Mouse (Mus musculus) thymus, adult 18-20 months (tissue): ENCODE measurements around the gene Irf2bp1.
A peak's percentile ranks its signal among the peaks of the same experiment; 100 is the strongest.

Experiments used
- DNase-seq, 2 experiments: peaks; one replicate each; pipeline ENCODE4 v3.0.0; 2022; ENCODE audit warnings: mixed read lengths in 2 of 2

Gene Irf2bp1

DNA sequence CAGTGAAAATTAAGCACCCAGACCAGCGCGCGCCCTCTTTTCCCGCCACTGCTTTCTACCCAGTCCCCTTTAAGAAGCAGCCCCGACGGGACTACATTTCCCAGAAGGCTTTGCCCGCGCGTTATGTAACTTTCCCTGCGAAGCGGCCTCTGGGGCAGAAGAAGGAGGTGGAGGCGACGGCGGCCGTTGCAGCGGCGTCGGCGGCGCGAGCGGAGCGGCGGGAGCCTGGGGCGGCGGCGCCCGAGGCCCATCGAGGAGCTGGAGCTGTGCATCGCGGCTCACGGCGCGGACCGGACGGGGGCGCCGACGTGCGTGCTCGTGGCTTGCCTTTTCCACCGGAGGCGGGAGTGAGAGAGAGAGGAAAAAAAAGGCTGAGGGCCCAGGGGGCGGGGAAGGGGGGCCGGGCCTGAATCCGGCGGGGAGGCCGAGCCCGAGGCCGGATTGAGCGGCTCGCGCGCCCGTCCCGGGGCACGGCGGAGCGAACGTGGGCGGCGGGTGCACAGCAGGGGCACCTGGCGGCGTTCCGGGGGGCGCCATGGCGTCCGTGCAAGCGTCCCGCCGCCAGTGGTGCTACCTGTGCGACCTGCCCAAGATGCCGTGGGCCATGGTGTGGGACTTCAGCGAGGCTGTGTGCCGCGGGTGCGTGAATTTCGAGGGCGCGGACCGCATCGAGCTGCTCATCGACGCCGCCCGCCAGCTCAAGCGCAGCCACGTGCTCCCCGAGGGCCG lies at the start of gene Irf2bp1:
Gene Irf2bp1, plus strand, starts transcription at position 143 of the 729 bp plus-strand sequence.
- DNase-seq = peak; percentile 85 to 93

DNA sequence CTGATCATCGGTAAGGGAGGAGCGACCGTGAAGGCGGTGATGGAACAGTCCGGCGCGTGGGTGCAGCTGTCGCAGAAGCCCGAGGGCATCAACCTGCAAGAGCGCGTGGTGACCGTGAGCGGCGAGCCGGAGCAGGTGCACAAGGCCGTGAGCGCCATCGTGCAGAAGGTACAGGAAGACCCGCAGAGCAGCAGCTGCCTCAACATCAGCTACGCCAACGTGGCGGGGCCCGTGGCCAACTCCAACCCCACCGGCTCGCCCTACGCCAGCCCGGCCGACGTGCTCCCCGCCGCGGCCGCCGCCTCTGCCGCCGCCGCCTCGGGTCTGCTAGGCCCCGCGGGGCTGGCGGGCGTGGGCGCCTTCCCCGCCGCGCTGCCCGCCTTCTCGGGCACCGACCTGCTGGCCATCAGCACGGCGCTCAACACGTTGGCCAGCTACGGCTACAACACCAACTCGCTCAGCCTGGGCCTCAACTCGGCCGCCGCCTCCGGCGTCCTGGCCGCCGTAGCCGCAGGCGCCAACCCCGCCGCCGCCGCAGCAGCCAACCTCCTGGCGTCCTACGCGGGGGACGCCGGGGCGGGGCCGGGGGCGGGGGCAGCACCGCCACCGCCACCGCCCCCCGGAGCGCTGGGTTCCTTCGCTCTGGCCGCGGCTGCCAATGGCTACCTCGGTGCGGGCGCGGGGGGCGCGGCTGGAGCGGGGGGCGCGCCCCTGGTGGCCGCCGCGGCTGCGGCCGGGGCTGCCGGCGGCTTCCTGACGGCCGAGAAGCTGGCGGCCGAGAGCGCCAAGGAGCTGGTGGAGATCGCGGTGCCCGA lies 46.1 kb upstream of the Irf2bp1 start:
- no peak for DNase-seq

DNA sequence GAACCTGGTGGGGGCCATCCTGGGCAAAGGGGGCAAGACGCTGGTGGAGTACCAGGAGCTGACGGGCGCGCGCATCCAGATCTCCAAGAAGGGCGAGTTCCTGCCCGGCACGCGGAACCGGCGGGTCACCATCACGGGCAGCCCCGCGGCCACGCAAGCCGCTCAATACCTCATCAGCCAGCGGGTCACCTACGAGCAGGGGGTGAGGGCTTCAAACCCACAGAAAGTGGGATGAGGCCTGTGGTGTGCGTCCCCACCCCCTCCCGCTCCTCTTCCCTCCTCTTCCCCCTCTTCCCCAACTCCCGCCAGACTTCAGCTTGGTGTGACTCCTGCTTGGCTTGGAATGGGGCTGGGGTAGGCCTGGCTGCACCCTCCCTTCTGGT lies 45.5 kb upstream of the Irf2bp1 start:
- no peak for DNase-seq

DNA sequence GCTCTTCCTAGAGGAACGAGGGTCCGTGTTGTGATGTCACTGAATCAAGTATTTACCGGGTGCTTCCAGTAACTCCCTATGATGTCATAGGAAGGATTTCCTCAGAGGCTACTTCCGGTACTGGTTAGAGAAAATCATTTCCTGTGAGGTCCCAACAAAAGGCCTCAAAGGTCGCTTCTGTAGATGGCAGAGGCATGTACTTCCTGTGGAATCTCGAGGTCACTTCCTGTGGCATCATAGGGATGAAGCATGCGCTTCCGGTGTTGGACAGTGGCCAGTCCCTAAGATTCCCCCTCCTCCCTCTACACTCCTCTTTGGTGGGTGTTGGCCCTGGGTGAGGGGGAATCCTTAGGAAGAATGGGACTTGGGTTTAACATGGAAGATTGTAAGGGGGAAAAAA lies 44.4 kb upstream of the Irf2bp1 start:
- no peak for DNase-seq

DNA sequence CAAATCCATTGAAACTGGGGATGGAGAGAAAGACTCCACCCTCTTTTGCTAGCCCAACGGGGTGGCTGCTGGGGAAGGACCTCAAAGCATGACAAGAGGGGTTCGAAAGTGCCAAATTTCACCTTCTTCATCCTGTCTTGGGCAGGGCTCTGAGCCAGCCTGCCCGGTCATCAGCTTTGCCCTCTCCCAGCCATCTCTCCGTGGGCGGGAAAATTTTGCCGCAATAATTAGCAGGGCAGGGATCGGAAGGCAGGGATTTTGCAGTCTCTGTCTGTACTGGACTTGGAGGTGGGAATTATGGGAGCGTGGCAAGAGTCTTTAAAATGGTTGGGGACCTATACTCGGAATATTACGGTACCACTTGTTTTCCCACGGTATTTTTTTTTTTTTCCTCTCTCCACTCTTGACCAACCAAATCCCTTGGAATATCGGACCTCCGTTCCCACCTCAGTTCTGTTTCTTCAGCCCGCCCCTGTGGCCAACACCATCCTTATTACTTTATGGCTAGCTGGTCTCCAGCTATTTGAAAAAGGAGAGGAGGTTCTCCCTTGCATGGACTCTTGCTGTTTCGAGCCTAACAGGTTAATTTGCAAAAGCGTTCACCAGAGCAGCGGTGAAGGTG lies 41.6 kb upstream of the Irf2bp1 start:
- no peak for DNase-seq

DNA sequence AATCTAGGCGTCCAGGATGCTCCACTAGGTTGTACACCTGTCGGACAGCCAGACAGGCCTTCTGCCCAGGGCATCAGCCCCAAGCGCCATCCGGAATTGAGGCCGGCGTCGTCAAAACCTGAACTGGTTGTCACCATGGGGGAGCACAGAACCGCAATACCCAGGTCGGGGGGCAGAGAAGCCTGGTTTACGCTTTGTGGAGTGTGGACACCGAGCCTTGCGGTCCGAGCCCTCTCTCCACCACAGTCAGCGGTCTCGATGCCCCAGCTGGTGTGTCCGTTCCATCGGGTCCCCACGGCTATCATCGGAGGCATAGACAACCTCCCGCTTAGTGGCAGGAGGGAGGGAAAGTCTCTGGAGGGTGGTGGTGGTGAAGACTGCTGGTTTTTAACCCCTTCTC lies 41.0 kb upstream of the Irf2bp1 start:
- no peak for DNase-seq

DNA sequence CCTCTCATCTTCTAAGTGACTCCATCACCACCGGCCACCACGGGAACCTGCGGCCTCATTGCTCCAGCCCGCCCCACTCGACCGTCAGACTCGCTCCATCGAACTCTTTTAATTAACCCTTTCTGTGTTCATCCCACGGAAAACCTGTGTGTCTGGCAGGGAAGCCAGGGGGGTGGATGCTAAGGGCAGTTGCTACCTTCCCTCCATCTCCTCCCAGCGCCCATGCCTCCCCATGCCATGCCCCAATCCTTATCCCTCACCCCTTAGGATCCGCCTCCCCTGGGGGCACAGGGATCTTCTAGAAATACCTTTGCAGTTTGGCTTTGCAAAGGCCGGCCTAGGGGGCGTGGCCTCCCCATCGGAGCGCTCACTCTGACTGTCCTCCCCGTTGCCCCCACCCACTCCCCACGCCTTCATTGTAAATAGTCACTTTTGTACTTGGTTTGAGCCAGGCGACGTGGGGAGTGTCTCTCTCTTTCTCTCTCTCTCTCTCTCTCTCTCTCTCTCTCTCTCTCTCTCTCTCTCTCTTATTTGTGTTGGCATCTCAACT lies 40.5 kb upstream of the Irf2bp1 start:
- no peak for DNase-seq

DNA sequence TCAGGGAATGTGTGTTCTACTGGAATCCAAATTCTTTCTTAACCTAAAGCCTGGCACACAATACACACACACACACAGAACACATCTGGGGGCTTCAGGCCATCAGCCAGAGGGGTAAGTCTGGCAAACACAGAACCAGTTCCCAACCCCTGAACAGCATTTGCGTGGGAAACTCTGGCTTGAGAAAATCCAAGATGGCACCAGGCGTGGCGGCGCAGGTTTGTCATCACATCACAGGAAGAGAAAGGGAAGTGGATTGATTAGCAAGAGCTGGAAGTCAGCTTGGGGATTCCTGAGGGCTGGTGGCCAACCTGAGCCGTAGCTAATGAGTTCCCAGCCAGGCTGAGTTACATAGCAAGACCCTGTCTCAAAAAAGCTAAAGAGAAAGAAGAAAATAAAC lies 38.5 kb upstream of the Irf2bp1 start:
- no peak for DNase-seq

DNA sequence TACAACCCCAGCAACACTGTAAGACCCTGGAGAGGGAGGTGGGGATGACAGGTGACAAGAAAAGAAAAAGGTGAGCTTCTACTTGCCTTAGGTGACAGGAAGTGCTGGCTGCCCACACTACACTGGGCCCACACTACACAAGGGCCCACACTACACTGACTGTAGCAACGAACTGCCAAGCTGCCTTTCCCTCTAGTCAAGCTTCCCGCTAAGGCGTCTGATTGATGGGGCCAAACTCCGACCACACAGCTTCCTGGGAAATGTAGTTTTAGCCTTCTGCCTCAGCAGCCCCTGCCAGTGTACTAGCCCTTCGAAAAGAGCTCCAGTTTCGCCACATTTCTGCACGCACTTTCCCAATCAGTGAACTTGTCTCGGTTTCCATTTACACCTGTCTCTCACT lies 36.2 kb upstream of the Irf2bp1 start:
- no peak for DNase-seq

DNA sequence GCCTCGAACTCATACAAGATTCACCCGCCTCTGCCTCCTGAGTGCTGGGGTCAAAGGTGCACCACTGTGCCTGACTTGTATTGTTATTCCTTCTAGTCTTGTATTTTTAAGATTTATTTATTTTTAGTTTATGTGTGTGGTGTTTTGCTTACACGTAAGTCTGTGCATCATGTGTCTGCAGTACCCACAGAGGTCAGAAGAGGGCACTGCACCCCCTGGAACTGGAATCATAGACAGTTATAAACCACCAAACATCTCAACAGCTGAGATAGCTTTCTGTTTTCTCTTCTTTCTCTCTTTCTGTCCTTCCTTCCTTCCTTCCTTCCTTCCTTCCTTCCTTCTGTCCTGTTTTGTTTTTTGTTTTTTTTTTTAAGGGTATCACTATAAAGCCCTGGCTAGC lies 32.9 kb upstream of the Irf2bp1 start:
- DNase-seq = no peak

DNA sequence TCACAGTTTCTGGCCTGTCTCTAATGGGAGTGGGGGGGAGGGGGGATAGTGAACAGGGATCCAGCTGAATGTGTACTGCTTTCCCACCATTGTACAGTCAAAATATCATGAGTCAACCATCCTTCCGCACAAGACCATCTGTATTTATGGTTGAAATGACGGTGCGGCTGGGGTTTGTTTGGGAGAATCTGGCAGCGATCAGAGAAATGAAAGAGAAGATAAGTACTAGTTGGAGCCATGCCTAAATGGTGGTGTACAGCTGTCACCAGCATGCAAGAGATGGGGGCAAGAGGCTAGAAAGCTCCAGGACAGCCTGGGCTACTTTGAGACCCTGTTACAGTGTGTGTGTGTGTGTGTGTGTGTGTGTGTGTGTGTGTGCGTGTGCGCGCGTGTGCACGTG lies 25.5 kb upstream of the Irf2bp1 start:
- DNase-seq = no peak

DNA sequence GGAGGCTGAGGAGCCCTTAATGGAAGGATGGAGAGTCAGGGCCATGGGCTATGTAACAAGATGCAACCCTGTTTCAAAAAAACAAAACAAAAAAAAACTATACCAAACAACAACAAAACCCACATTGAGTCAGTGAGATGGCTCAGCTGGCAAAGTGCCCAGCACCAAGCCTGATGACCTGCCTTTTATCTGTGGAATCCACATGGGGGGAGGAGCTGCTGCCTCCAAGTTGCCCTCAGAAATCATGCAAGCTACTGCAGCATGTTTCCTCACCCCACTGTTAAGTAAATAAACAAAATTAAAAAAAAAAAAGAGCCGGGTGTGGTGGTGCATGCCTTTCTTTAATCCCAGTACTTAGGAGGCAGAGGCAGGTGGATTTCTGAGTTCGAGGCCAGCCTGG lies 17.3 kb upstream of the Irf2bp1 start:
- no peak for DNase-seq

DNA sequence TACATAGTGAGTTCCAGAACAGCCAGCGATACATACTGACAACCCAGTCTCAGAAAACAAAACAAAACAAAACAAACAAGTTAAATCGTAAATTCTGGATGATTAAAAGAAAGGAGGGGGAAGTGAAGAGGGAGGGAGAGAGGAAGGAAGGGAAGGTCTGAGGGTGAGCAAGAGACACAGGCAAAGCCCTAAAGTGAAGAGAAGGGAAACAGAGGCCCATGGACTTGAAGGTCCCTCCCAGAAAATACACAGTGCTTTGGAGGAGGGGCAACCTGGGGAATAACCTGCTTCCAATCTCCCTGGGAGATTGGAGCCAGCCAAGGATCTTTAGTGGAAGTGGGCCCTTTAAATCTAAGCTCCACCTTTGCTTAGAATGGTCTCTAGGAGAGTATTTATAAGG lies 16.7 kb upstream of the Irf2bp1 start, which contains the start of gene Nanos2:
Gene Nanos2, plus strand, starts transcription at position 301 of the 400 bp plus-strand sequence.
- DNase-seq = no peak

DNA sequence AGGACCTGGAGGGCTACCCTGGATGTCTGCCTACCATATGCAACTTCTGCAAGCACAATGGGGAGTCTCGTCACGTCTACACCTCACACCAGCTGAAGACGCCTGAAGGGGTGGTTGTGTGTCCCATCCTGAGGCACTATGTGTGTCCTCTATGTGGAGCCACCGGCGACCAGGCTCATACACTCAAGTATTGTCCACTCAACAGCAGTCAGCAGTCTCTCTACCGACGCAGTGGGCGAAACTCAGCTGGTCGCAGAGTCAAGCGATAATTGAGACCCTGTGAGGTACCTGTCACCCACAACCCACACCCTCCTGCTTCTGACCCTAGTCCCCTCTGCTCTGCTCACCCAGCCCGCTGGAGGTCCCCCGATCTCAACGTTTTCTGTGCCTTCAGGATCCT lies 16.1 kb upstream of the Irf2bp1 start:
- no peak for DNase-seq

DNA sequence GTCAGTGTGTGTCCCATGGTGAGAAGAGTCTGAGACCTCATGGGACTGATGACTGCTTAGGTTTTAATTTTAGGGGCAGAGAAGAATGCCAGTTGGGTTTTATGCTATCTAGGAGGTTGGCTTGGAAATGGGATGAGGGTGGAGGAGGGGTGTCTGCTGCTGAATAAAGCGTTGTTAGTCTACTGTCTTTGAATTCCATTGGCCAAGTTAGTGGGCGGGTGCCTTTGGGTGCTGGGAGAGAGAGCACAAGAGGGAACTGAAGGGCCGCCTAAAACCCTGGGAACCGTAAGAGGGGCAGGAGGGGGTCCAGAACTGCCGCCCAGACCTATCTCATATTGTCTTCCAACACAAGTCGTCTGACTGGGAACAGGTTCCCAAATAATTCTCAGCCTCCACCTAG lies 15.1 kb upstream of the Irf2bp1 start:
- no peak for DNase-seq

DNA sequence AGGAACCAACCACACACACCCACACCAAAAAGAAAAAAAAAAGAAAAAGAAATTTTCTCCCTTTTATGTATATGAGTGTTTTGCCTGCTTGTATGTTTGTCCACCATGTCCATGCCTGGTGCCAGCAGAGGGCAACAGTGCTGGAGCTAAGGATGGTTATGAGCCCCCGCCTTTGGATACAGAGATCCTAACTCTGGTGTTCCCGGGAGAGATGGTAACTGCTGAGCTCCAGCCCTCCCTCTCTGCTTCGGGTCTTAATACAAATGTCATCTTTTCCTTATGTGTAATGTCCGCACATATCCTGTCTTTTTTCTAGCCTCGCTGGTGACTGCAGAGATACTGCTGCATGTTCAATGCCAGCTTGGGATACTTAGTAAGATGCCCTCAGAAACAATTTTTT lies 13.8 kb upstream of the Irf2bp1 start:
- no peak for DNase-seq

DNA sequence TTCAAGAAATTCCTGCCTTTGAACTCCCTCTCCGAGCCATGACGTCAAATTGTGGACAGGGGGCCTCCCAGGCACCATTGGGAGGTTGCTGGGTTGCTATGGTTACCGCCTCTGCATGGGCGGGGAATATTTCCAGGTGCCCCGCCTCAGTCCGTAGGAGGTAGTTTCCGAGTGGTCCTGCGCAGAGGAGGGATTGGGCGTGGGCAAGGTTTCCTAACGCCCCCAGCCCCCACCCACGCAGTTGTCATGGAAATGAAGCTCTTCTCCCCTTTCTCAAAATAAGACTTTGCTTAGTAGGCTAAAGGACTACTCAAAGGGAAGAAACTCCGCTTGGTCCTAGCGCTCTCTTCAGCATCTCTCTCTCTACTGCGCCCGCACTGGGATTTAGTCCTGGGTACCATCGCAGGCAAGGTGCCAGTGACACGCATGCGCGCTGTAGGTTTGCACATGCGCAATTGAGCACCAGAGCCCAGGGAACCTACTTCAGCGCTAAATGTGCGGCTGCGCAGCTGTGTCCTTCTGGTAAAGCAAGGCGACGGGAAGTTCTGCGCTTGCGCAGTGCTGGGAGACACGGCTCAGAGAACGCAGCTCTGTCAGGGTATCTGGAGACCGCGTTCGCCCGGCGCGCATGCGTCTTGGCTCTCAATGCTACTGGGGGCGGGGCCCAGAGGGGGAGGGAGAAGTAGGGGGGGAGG lies 13.1 kb upstream of the Irf2bp1 start, which contains the start of gene Mypop:
Gene Mypop, plus strand, starts transcription at position 645 of the 695 bp plus-strand sequence.
- DNase-seq = peak; percentile 99

DNA sequence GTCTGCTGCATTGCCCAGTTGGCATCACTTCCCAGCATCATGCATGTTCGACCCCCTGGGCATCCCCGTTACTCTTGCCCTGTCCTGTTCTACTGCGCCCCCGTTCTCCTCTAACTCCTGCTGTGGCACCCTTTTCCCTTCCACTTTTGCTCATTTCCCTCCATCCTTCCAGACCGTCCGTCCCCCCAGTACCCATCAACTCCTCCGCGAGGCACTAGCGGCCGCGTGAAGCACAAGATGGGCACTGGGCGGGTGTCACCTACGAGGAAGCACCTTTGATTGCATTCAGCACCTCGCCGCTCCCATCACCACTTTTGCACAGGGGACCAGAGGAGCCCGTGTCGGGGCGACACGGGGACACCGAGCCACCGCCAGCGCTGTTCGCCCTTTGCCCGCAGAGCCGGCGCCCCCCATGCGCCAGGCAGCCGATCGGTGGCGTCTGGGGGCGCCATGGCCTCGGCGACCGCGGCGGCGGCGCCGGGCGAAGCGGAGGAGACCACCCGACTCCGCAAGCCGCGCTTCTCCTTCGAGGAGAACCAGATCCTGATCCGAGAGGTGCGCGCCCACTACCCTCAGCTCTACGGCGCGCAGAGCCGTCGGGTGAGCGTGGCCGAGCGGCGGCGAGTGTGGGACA lies 12.1 kb upstream of the Irf2bp1 start:
- peak in 1 of 2 experiments; percentile 32 for DNase-seq

DNA sequence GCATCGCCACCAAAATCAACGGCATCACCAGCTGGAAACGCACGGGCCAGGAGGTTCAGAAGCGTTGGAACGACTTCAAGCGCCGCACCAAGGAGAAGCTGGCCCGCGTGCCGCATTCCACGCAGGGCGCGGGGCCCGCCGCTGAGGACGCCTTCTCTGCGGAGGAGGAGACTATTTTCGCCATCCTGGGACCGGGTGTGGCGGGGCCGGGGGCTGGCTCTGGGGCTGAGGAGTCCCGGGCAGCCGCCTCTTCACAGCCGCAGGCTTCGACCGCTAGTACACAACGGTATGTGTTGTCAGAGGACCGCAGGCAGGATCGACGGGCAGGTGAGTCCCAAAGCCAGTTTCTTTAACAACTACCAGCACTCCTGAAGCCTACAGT lies 11.6 kb upstream of the Irf2bp1 start:
- DNase-seq = no peak

DNA sequence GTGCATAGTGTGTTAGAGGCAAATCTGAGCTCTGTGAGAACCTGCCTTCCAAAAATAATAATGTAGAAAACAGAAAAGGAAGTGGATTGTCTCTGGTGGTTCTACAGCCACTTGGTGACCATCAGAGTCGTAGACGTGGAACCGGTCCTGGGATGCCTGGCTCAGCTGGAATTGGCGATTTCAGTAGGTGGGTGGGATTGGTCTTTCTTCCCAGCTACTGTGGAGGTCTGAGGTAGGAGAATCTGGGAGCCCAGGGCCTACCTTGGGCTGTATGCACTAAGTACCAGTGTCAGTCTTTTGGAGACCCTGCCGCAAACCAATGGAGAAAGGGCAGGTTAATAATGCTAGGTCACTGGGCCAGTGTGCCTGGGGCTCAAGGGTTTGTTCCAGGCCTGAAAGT lies 10.8 kb upstream of the Irf2bp1 start:
- no peak for DNase-seq

DNA sequence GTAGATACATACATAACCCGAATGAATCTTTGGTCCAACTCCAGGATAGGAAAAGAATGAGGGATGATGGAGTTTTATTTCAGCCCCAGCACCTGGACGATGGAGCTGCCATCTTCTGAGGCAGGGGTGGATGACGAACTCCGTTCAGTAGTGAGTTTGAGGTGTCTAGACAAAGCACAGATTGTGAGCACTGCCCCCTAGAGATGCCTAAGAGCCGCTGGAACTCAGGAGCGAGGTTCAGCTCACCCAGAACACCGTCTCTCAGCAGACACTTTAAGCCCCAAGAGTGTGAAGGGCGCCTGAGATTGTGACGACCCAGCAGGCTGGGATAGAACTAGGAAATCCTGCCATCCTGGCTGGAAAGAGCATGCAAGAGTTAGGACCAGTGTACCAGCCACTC lies 5.0 kb upstream of the Irf2bp1 start:
- DNase-seq = no peak

DNA sequence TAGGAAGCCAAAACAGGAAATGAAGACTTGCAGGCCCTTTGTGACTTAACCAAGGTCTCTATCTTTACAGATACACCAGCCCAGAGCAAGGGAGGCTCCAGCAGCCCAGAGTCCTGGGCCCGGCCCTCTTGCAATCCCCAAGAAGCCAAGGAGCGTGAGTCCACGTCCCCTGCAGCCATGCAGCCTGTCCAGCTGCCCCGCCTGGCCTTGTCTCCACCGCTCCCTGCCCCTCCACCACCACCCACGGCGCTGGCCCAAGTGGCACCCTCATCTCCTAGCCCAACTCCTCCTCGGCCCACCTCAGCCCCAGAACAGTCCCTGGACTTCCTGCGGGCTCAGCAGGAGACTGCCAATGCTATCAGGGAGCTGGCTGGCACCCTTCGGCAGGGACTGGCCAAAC lies 3.4 kb upstream of the Irf2bp1 start:
- peak; percentile 36 to 45 for DNase-seq
